Comparison of ENCODE assay signal across 27 mouse cellular contexts in genomic region chr7:127270666-127271065, GRCm38 (mm10). TPM values are rescaled to one million over a fixed set of nuclear protein-coding genes. Genes with fewer than 3 reads are reported as not detected.
DNase-seq lines count a peak whose midpoint lies in the region; ATAC-seq and TF ChIP-seq lines count a peak whose summit lies in the region.
"Had no signal": no experiment of that assay in that cellular context is flagged by ENCODE, and none has a peak within 500 bp of the region (broad histone marks: within the 10 kb centered on the region; RNA-seq: fewer than 3 reads in every experiment).

No protein-coding gene starts in this region.

- H3K9me3 ChIP-seq in intestine, embryonic 15.5 days, result no peaks in the 10 kb centered on the region
- no peaks in the 10 kb centered on the region for H3K9me3 ChIP-seq in liver, embryonic 14.5 days (ENCODE audit: control insufficient read depth, low read length)
- no peaks in the 10 kb centered on the region for H3K9me3 ChIP-seq in stomach, postnatal 0 days (ENCODE audit: control insufficient read depth, low read length)

- TF ChIP-seq EP300 in liver, embryonic 14.5 days (IDR thresholded peaks at IDR 0.05; ENCODE audit: low read depth), result no peak
- no peak for TF ChIP-seq EP300 in stomach, postnatal 0 days (optimal IDR thresholded peaks at IDR 0.05)

- H3K36me3 ChIP-seq in testis, adult 2 months (ENCODE audit: control insufficient read depth, insufficient read depth, low read length), result peaks cover 2% of the 10 kb centered on the region
- H3K36me3 ChIP-seq in intestine, embryonic 15.5 days, result peaks cover 11% of the 10 kb centered on the region
- peaks cover 8% of the 10 kb centered on the region for H3K36me3 ChIP-seq in liver, embryonic 14.5 days (replicated peaks; ENCODE audit: control insufficient read depth, insufficient read depth, low read depth)
- H3K36me3 ChIP-seq in stomach, postnatal 0 days (ENCODE audit: control insufficient read depth, insufficient read depth, low read length), result peaks cover 7% of the 10 kb centered on the region; the same call in 1 of the 2 replicates

- no peak overlapping the region for H3K27ac ChIP-seq in testis, adult 2 months (ENCODE audit: control insufficient read depth, insufficient read depth, low read depth, low read length)
- 0 out of 2 replicates have a peak overlapping the region, but pooled peaks have one; percentile 19 for H3K27ac ChIP-seq in intestine, embryonic 15.5 days
- H3K27ac ChIP-seq in liver, embryonic 14.5 days, result no peak overlapping the region
- peak overlapping the region; percentile 73; the same call in 1 of the 2 replicates for H3K27ac ChIP-seq in stomach, postnatal 0 days (replicated peaks)
- H3K27ac ChIP-seq: embryonic facial prominence, embryonic 10.5 days; forebrain, embryonic 10.5 days; hindbrain, embryonic 10.5 days; limb, embryonic 13.5 days; midbrain, embryonic 10.5 days had no signal

- H3K4me3 ChIP-seq in testis, adult 2 months (ENCODE audit: control insufficient read depth, low read depth, low read length), result peak overlapping the region; percentile 71; the same call in 1 of the 2 replicates
- no peak overlapping the region for H3K4me3 ChIP-seq in intestine, embryonic 15.5 days (replicated peaks)
- H3K4me3 ChIP-seq in liver, embryonic 14.5 days (ENCODE audit: insufficient read depth in 1 of 2, low read depth in 2 of 2, low read length in 2 of 2), result no peak overlapping the region
- H3K4me3 ChIP-seq in stomach, postnatal 0 days (ENCODE audit: low read depth, low read length), result no peak overlapping the region
- H3K4me3 ChIP-seq: embryonic facial prominence, embryonic 10.5 days; forebrain, embryonic 10.5 days; heart, embryonic 12.5 days; hindbrain, embryonic 10.5 days; limb, embryonic 13.5 days; midbrain, embryonic 10.5 days had no signal

- H3K4me1 ChIP-seq in testis, adult 2 months (ENCODE audit: control insufficient read depth, insufficient read depth, low read length), result no peaks in the 10 kb centered on the region; the same call in 1 of the 2 replicates
- peaks cover 12% of the 10 kb centered on the region for H3K4me1 ChIP-seq in intestine, embryonic 15.5 days (replicated peaks)
- peaks cover 6 to 19% of the 10 kb centered on the region in 2 experiments for H3K4me1 ChIP-seq in liver, embryonic 14.5 days (replicated peaks; ENCODE audit: control insufficient read depth in 2 of 2, insufficient read depth in 2 of 2, low read length in 1 of 2)
- no peaks in the 10 kb centered on the region for H3K4me1 ChIP-seq in stomach, postnatal 0 days (replicated peaks; ENCODE audit: control insufficient read depth, insufficient read depth)

- no peak for TF ChIP-seq POLR2A in testis, adult 2 months (IDR thresholded peaks at IDR 0.05; ENCODE audit: control insufficient read depth, low read depth, low read length)

- no peak overlapping the region for H3K9ac ChIP-seq in intestine, embryonic 15.5 days
- H3K9ac ChIP-seq in liver, embryonic 14.5 days (replicated peaks), result no peak overlapping the region
- no peak overlapping the region for H3K9ac ChIP-seq in stomach, postnatal 0 days (ENCODE audit: low read length)
- H3K9ac ChIP-seq: heart, embryonic 12.5 days; limb, embryonic 13.5 days; lung, embryonic 14.5 days had no signal

- no peak for TF ChIP-seq CTCF in testis, adult 2 months (IDR thresholded peaks at IDR 0.05; ENCODE audit: control insufficient read depth, insufficient read depth, insufficient replicate concordance, low read depth, low read length)
- no peak for TF ChIP-seq CTCF in liver, embryonic 14.5 days (IDR thresholded peaks at IDR 0.05; ENCODE audit: low read depth)
- TF ChIP-seq CTCF in stomach, postnatal 0 days (IDR thresholded peaks at IDR 0.05; ENCODE audit: low read depth), result no peak

- no peak for DNase-seq in testis, postnatal 10 days (ENCODE audit: low spot score)
- no peak for DNase-seq in liver, embryonic 14.5 days (ENCODE audit: low read depth in 3 of 3, low spot score in 3 of 3)
- DNase-seq in stomach, postnatal 0 days (ENCODE audit: low spot score), result no peak
- DNase-seq in neural tube, embryonic 10.5 days (ENCODE audit: extremely low spot score, low spot score), result no peak
- DNase-seq in thymus, postnatal 0 days (ENCODE audit: low spot score), result no peak
- DNase-seq in retina, embryonic 14.5 days (ENCODE audit: low spot score), result no peak
- DNase-seq: adrenal gland, postnatal 14 days; cerebellum, adult 11 months; cerebellum, adult 9-11 months; gastrocnemius, postnatal 10 days; heart, adult 18-20 months; heart, postnatal 10 days; kidney, adult 11 months; lung, embryonic 14.5 days; retina, postnatal 1 day; right cerebral cortex, postnatal 25 days; thymus, postnatal 14 days had no signal

- peak overlapping the region; percentile 33; the same call in 1 of the 2 replicates for H3K4me2 ChIP-seq in intestine, embryonic 15.5 days (replicated peaks)
- H3K4me2 ChIP-seq in liver, embryonic 14.5 days (ENCODE audit: low read depth), result peak overlapping the region; percentile 93; the same call in 1 of the 2 replicates
- no peak overlapping the region for H3K4me2 ChIP-seq in stomach, postnatal 0 days (replicated peaks; ENCODE audit: low read depth)
- H3K4me2 ChIP-seq: heart, embryonic 12.5 days; limb, embryonic 13.5 days; lung, embryonic 14.5 days had no signal

- WGBS in intestine, embryonic 15.5 days, result 69% methylated on average over 5 of the region's 5 CpGs
- WGBS in liver, embryonic 14.5 days (ENCODE audit: insufficient replicate concordance), result 61% methylated on average over 5 of the region's 5 CpGs
- WGBS in stomach, postnatal 0 days, result 78% methylated on average over 5 of the region's 5 CpGs

- H3K27me3 ChIP-seq in testis, adult 2 months (ENCODE audit: control insufficient read depth, insufficient read depth, low read length), result no peaks in the 10 kb centered on the region
- no peaks in the 10 kb centered on the region for H3K27me3 ChIP-seq in intestine, embryonic 15.5 days (replicated peaks)
- H3K27me3 ChIP-seq in liver, embryonic 14.5 days (ENCODE audit: control insufficient read depth, insufficient read depth, low read length), result no peaks in the 10 kb centered on the region
- no peaks in the 10 kb centered on the region for H3K27me3 ChIP-seq in stomach, postnatal 0 days (ENCODE audit: control insufficient read depth, insufficient read depth, low read length)
- H3K27me3 ChIP-seq: heart, embryonic 12.5 days; limb, embryonic 13.5 days had no signal

- peak; percentile 16; the same call in 1 of the 2 replicates for ATAC-seq in intestine, embryonic 15.5 days
- ATAC-seq in liver, embryonic 14.5 days (ENCODE audit: insufficient read depth), result no peak
- peak; percentile 39; the same call in 1 of the 2 replicates for ATAC-seq in stomach, postnatal 0 days (ENCODE audit: low FRiP score, low TSS enrichment)
- ATAC-seq: forebrain, embryonic 16.5 days; hindbrain, embryonic 16.5 days had no signal

RNA-seq across cellular contexts. Expression of gene Sephs2, which starts 3.2 kb away (rescaled TPM):
- 79.1 and 84.0 TPM in 2 replicates for polyA plus RNA-seq in testis, adult 2 months (2012; rRNA removed)
- polyA plus RNA-seq in intestine, embryonic 15.5 days (2015; fragmentation: Nextera tagmentation; extraction: Ambion mirVana), result 205 and 233 TPM in 2 replicates
- 35.0 and 44.9 TPM in 2 replicates for polyA plus RNA-seq in liver, embryonic 14.5 days (2012; rRNA removed)
- polyA plus RNA-seq in liver, embryonic 14.5 days (2014; fragmentation: Nextera tagmentation; extraction: Ambion mirVana), result 143 and 155 TPM in 2 replicates
- 113 and 115 TPM in 2 replicates for polyA plus RNA-seq in stomach, postnatal 0 days (2015; fragmentation: Nextera tagmentation; extraction: Ambion mirVana)
- 146 and 151 TPM in 2 replicates for polyA plus RNA-seq in thymus, postnatal 0 days (2015; fragmentation: Nextera tagmentation; extraction: Ambion mirVana)

RNA-seq across cellular contexts. Expression of gene Dctpp1, which starts 10.2 kb away (rescaled TPM):
- polyA plus RNA-seq in testis, adult 2 months (2012; rRNA removed), result 22.2 and 23.7 TPM in 2 replicates
- 216 and 219 TPM in 2 replicates for polyA plus RNA-seq in intestine, embryonic 15.5 days (2015; fragmentation: Nextera tagmentation; extraction: Ambion mirVana)
- polyA plus RNA-seq in liver, embryonic 14.5 days (2012; rRNA removed), result 62.2 and 82.9 TPM in 2 replicates
- 104 and 117 TPM in 2 replicates for polyA plus RNA-seq in liver, embryonic 14.5 days (2014; fragmentation: Nextera tagmentation; extraction: Ambion mirVana)
- 79.8 and 84.5 TPM in 2 replicates for polyA plus RNA-seq in stomach, postnatal 0 days (2015; fragmentation: Nextera tagmentation; extraction: Ambion mirVana)
- polyA plus RNA-seq in thymus, postnatal 0 days (2015; fragmentation: Nextera tagmentation; extraction: Ambion mirVana), result 181 and 213 TPM in 2 replicates

RNA-seq across cellular contexts. Expression of gene Itgal, which starts 25.4 kb away (rescaled TPM):
- 0.79 and 0.93 TPM in 2 replicates for polyA plus RNA-seq in testis, adult 2 months (2012; rRNA removed)
- polyA plus RNA-seq in intestine, embryonic 15.5 days (2015; fragmentation: Nextera tagmentation; extraction: Ambion mirVana), result 2.0 and 2.5 TPM in 2 replicates
- 6.4 and 6.7 TPM in 2 replicates for polyA plus RNA-seq in liver, embryonic 14.5 days (2012; rRNA removed)
- 4.0 and 4.8 TPM in 2 replicates for polyA plus RNA-seq in liver, embryonic 14.5 days (2014; fragmentation: Nextera tagmentation; extraction: Ambion mirVana)
- 0.80 and 1.1 TPM in 2 replicates for polyA plus RNA-seq in stomach, postnatal 0 days (2015; fragmentation: Nextera tagmentation; extraction: Ambion mirVana)
- 81.6 and 96.5 TPM in 2 replicates for polyA plus RNA-seq in thymus, postnatal 0 days (2015; fragmentation: Nextera tagmentation; extraction: Ambion mirVana)

RNA-seq across cellular contexts. Expression of gene Zfp771, which starts 26.6 kb away (rescaled TPM):
- polyA plus RNA-seq in testis, adult 2 months (2012; rRNA removed), result 41.0 and 48.4 TPM in 2 replicates
- 41.0 and 44.5 TPM in 2 replicates for polyA plus RNA-seq in intestine, embryonic 15.5 days (2015; fragmentation: Nextera tagmentation; extraction: Ambion mirVana)
- polyA plus RNA-seq in liver, embryonic 14.5 days (2012; rRNA removed), result 19.6 and 21.6 TPM in 2 replicates
- polyA plus RNA-seq in liver, embryonic 14.5 days (2014; fragmentation: Nextera tagmentation; extraction: Ambion mirVana), result 11.0 TPM in 2 replicates
- 27.3 and 29.6 TPM in 2 replicates for polyA plus RNA-seq in stomach, postnatal 0 days (2015; fragmentation: Nextera tagmentation; extraction: Ambion mirVana)
- polyA plus RNA-seq in thymus, postnatal 0 days (2015; fragmentation: Nextera tagmentation; extraction: Ambion mirVana), result 34.7 and 37.0 TPM in 2 replicates

RNA-seq across cellular contexts. Expression of gene Sept1, which starts 37.7 kb away (rescaled TPM):
- 2.8 and 3.2 TPM in 2 replicates for polyA plus RNA-seq in testis, adult 2 months (2012; rRNA removed)
- polyA plus RNA-seq in intestine, embryonic 15.5 days (2015; fragmentation: Nextera tagmentation; extraction: Ambion mirVana), result 13.8 and 16.0 TPM in 2 replicates
- 10.3 and 16.1 TPM in 2 replicates for polyA plus RNA-seq in liver, embryonic 14.5 days (2012; rRNA removed)
- polyA plus RNA-seq in liver, embryonic 14.5 days (2014; fragmentation: Nextera tagmentation; extraction: Ambion mirVana), result 7.0 TPM in 2 replicates
- polyA plus RNA-seq in stomach, postnatal 0 days (2015; fragmentation: Nextera tagmentation; extraction: Ambion mirVana), result 7.0 and 7.9 TPM in 2 replicates
- polyA plus RNA-seq in thymus, postnatal 0 days (2015; fragmentation: Nextera tagmentation; extraction: Ambion mirVana), result 638 and 684 TPM in 2 replicates

Comparison
In these comparisons a context has a peak if more than half of its experiments do, and no peak if none do; other contexts are left out.
1. H3K27ac ChIP-seq: peak in intestine, embryonic 15.5 days (single experiment) and stomach, postnatal 0 days (single experiment); none in testis, adult 2 months (single experiment) and liver, embryonic 14.5 days (single experiment).
2. RNA of gene Itgal, which starts 25.4 kb away (polyA plus RNA-seq): 81.6 to 96.5 TPM in thymus, postnatal 0 days; 4.0 to 6.7 TPM in liver, embryonic 14.5 days, 2.0 to 2.5 TPM in intestine, embryonic 15.5 days, 0.80 to 1.1 TPM in stomach, postnatal 0 days and 0.79 to 0.93 TPM in testis, adult 2 months; every median in the first group is over 10 times any median in the second.